ENCODE assay signal across 20 mouse cellular contexts in the genomic region with DNA sequence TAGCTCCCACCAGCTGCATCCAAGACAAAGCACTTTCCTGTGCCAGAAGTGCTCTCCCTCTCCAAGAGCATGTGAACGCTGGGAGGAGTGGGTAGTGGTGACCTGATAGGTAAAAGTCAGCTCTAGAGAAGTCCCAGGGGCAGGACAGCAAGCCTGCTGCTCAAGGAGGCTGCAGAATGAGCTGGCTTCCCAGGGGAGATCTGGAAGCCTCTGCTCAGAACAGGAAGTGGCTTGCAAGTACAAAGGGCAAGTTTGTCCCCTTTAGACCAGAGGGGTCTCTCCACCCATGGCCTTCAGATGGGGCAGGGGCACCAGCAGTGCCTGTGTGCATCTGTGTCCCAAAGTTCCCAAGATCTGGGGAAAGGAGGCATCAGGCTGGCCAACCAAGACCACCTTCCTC. TPM values are rescaled to one million over a fixed set of nuclear protein-coding genes. Genes with fewer than 3 reads are reported as not detected.
DNase-seq lines count a peak whose midpoint lies in the region; ATAC-seq and TF ChIP-seq lines count a peak whose summit lies in the region.
"Had no signal": no experiment of that assay in that cellular context is flagged by ENCODE, and none has a peak within 500 bp of the region (broad histone marks: within the 10 kb centered on the region; RNA-seq: fewer than 3 reads in every experiment).

No protein-coding gene starts in this region.

- H3K27me3 ChIP-seq in megakaryocyte, embryonic 14.5 days (replicated peaks): no peaks in the 10 kb centered on the region
- peaks cover 14% of the 10 kb centered on the region for H3K27me3 ChIP-seq in CH12.LX (replicated peaks)
- H3K27me3 ChIP-seq: embryonic facial prominence, embryonic 12.5 days; neural tube, embryonic 12.5 days; stomach, embryonic 15.5 days had no signal

- no peak overlapping the region for H3K27ac ChIP-seq in CH12.LX (ENCODE audit: insufficient read depth, low read depth)
- H3K27ac ChIP-seq in brown adipose tissue, adult 24 weeks (replicated peaks; ENCODE audit: low read depth, low read length): 0 out of 2 replicates have a peak overlapping the region, but pooled peaks have one; percentile 82
- H3K27ac ChIP-seq: embryonic facial prominence, embryonic 12.5 days; kidney, postnatal 0 days; limb, embryonic 12.5 days; liver, embryonic 14.5 days; neural tube, embryonic 12.5 days; stomach, embryonic 15.5 days had no signal

- TF ChIP-seq EP300 in CH12.LX (IDR thresholded peaks at IDR 0.05; ENCODE audit: low read length): no peak

- intact Hi-C loops in heart, postnatal 14 days (cut with DNase I): no loop called here

- in situ Hi-C loops in CH12.LX (cut with MboI; ENCODE audit: low pct_ligation_motif_present, low pct_unique_long_range_greater_than_20kb, low sequenced_read_pairs): no loop called here

- no peak overlapping the region for H3K9ac ChIP-seq in CH12.LX (ENCODE audit: insufficient read depth, low read depth)
- H3K9ac ChIP-seq: embryonic facial prominence, embryonic 12.5 days; forebrain, postnatal 0 days; limb, embryonic 12.5 days; liver, embryonic 14.5 days; neural tube, embryonic 12.5 days; stomach, embryonic 15.5 days had no signal

- H3K4me2 ChIP-seq in CH12.LX (ENCODE audit: insufficient read depth, low read depth, poor library complexity, severe bottlenecking): no peak overlapping the region
- H3K4me2 ChIP-seq: neural tube, embryonic 12.5 days; stomach, embryonic 15.5 days had no signal

- H3K79me2 ChIP-seq in CH12.LX (replicated peaks; ENCODE audit: control insufficient read depth, extremely low read depth, insufficient read depth, poor library complexity, severe bottlenecking): no peaks in the 10 kb centered on the region

- peak overlapping the region; percentile 6 for H3K4me3 ChIP-seq in megakaryocyte, embryonic 14.5 days (replicated peaks)
- H3K4me3 ChIP-seq in CH12.LX (replicated peaks in 1 of 3; ENCODE audit: low read depth in 2 of 3, low read length in 2 of 3, poor library complexity in 1 of 3): no peak overlapping the region
- no peak overlapping the region for H3K4me3 ChIP-seq in brown adipose tissue, adult 24 weeks (ENCODE audit: insufficient read depth, low read depth, low read length)
- H3K4me3 ChIP-seq: embryonic facial prominence, embryonic 12.5 days; neural tube, embryonic 12.5 days; stomach, embryonic 15.5 days had no signal

- peaks cover 66% of the 10 kb centered on the region for H3K4me1 ChIP-seq in megakaryocyte, embryonic 14.5 days
- peaks cover 22 to 42% of the 10 kb centered on the region in 2 experiments for H3K4me1 ChIP-seq in CH12.LX (ENCODE audit: control insufficient read depth in 1 of 2, insufficient read depth in 2 of 2)
- H3K4me1 ChIP-seq in brown adipose tissue, adult 24 weeks (ENCODE audit: control insufficient read depth, insufficient read depth, insufficient read length, low read length): peaks cover 35% of the 10 kb centered on the region

- no peaks in the 10 kb centered on the region for H3K9me3 ChIP-seq in megakaryocyte, embryonic 14.5 days
- H3K9me3 ChIP-seq in CH12.LX (replicated peaks; ENCODE audit: low read length): no peaks in the 10 kb centered on the region
- H3K9me3 ChIP-seq: embryonic facial prominence, embryonic 12.5 days; limb, embryonic 12.5 days; neural tube, embryonic 12.5 days; stomach, embryonic 15.5 days had no signal

- H3K36me3 ChIP-seq in megakaryocyte, embryonic 14.5 days (replicated peaks; ENCODE audit: low read length): peaks cover 17% of the 10 kb centered on the region
- peaks cover 0 to 2% of the 10 kb centered on the region in 2 experiments for H3K36me3 ChIP-seq in CH12.LX (replicated peaks in 1 of 2; ENCODE audit: control insufficient read depth in 1 of 2, insufficient read depth in 1 of 2, low read length in 1 of 2)
- H3K36me3 ChIP-seq: embryonic facial prominence, embryonic 12.5 days; neural tube, embryonic 12.5 days; stomach, embryonic 15.5 days had no signal

- ATAC-seq in megakaryocyte, adult 5-6 weeks (ENCODE audit: poor library complexity, severe bottlenecking): no peak
- ATAC-seq: forebrain, postnatal 0 days; hindbrain, embryonic 16.5 days had no signal

- dilution Hi-C loops in CH12.LX (cut with MboI; ENCODE audit: extremely low pct_ligation_motif_present, extremely low pct_unique_long_range_greater_than_20kb, low sequenced_read_pairs): no loop called here

- no peak for TF ChIP-seq POLR2A in CH12.LX (IDR thresholded peaks at IDR 0.05; ENCODE audit: low read depth, low read length)

- TF ChIP-seq RAD21 in CH12.LX (IDR thresholded peaks at IDR 0.05; ENCODE audit: low read depth, low read length): no peak

- TF ChIP-seq CTCF in CH12.LX (conservative IDR thresholded peaks at IDR 0.05 in 1 of 2, IDR thresholded peaks at IDR 0.05 in 1 of 2; ENCODE audit: low read depth in 2 of 2, low read length in 2 of 2): no peak

- peak; percentile 93 for DNase-seq in heart, adult 11 months
- DNase-seq in heart, postnatal 14 days: no peak
- no peak for DNase-seq in CH12.LX (ENCODE audit: extremely low read depth)
- no peak for DNase-seq in kidney, postnatal 10 days
- DNase-seq: cerebellum, adult 11 months; forebrain, postnatal 0 days; heart, postnatal 36 days; kidney, adult 11 months; lung, postnatal 14 days had no signal

TF ChIP-seq in CH12.LX, 34 proteins besides CTCF, POLR2A, EP300 and RAD21:
- no peak for TF ChIP-seq ZNF384 (IDR thresholded peaks at IDR 0.05; ENCODE audit: low read depth, low read length)
- TF ChIP-seq SIN3A (IDR thresholded peaks at IDR 0.05; ENCODE audit: low read length): no peak
- TF ChIP-seq ELF1 (IDR thresholded peaks at IDR 0.05; ENCODE audit: low read depth, low read length): 0 out of 2 replicates have a peak, but pooled peaks have one; percentile 22

RNA-seq across cellular contexts. Expression of a gene that starts 2.0 kb away (rescaled TPM):
- total RNA-seq in heart, postnatal 14 days (2021): 100 to 1,000 TPM; 127 to 129 TPM
- polyA plus RNA-seq in megakaryocyte, embryonic 14.5 days (2012; ENCODE audit: insufficient read depth, low replicate concordance): 12.3 and 31.0 TPM in 2 replicates
- 16.2 and 17.6 TPM in 2 replicates for total RNA-seq in megakaryocyte, adult 5-6 weeks (2015)
- total RNA-seq in megakaryocyte, adult 5-6 weeks (2017): 19.8 and 21.6 TPM in 2 replicates
- 6.0 and 6.2 TPM in 2 replicates for total RNA-seq in CH12.LX (2012; rRNA removed)
- total RNA-seq in CH12.LX (2014; rRNA removed): 5.4 and 6.0 TPM in 2 replicates
- polyA plus RNA-seq in CH12.LX (2012; ENCODE audit: insufficient read length, low read depth): 4.8 and 7.6 TPM in 2 replicates
- 69.9 and 70.6 TPM in 2 replicates for polyA plus RNA-seq in brown adipose tissue, adult 24 weeks (2012; ENCODE audit: insufficient read depth, insufficient read length, missing spikeins)

RNA-seq across cellular contexts. Expression of a gene that starts 20.2 kb away (rescaled TPM):
- 1 to 10 TPM; 6.0 to 7.1 TPM for total RNA-seq in heart, postnatal 14 days (2021)
- 1.6 TPM in 1 of 2 replicates, not detected in the other for polyA plus RNA-seq in megakaryocyte, embryonic 14.5 days (2012; ENCODE audit: insufficient read depth, low replicate concordance)
- 33.6 and 41.4 TPM in 2 replicates for total RNA-seq in megakaryocyte, adult 5-6 weeks (2015)
- 44.8 and 53.7 TPM in 2 replicates for total RNA-seq in megakaryocyte, adult 5-6 weeks (2017)
- total RNA-seq in CH12.LX (2012; rRNA removed): 16.0 and 23.4 TPM in 2 replicates
- total RNA-seq in CH12.LX (2014; rRNA removed): 66.0 and 93.1 TPM in 2 replicates
- 51.5 and 53.4 TPM in 2 replicates for polyA plus RNA-seq in CH12.LX (2012; ENCODE audit: insufficient read length, low read depth)
- 24.5 and 28.1 TPM in 2 replicates for polyA plus RNA-seq in brown adipose tissue, adult 24 weeks (2012; ENCODE audit: insufficient read depth, insufficient read length, missing spikeins)

RNA-seq across cellular contexts. Expression of a gene that starts 20.3 kb away (rescaled TPM):
- total RNA-seq in heart, postnatal 14 days (2021): 1 to 10 TPM in 1 of 2 experiments, under 1 TPM in 1; 0.98 to 2.0 TPM
- 0.21 TPM in 1 of 2 replicates, not detected in the other for polyA plus RNA-seq in megakaryocyte, embryonic 14.5 days (2012; ENCODE audit: insufficient read depth, low replicate concordance)
- total RNA-seq in megakaryocyte, adult 5-6 weeks (2015): 1.7 and 3.9 TPM in 2 replicates
- 1.2 and 2.7 TPM in 2 replicates for total RNA-seq in megakaryocyte, adult 5-6 weeks (2017)
- total RNA-seq in CH12.LX (2012; rRNA removed) (0.25 and 0.55 TPM in 2 replicates), CH12.LX (2014; rRNA removed) (0.12 and 0.39 TPM in 2 replicates)
- polyA plus RNA-seq in CH12.LX (2012; ENCODE audit: insufficient read length, low read depth): 0.45 and 0.64 TPM in 2 replicates
- polyA plus RNA-seq in brown adipose tissue, adult 24 weeks (2012; ENCODE audit: insufficient read depth, insufficient read length, missing spikeins): 137 and 175 TPM in 2 replicates
- total RNA-seq: monocyte, adult 5-6 weeks had no signal

Comparison
In these comparisons a context has a peak if more than half of its experiments do, and no peak if none do; other contexts are left out.
1. RNA of a gene that starts 2.0 kb away (total RNA-seq): 127 to 129 TPM in heart, postnatal 14 days; 16.2 to 21.6 TPM in megakaryocyte, adult 5-6 weeks and 5.4 to 6.2 TPM in CH12.LX; every median in the first group is over 4 times any median in the second.